Mouse (Mus musculus) cerebellum, adult 2 months (tissue): ENCODE results near the gene Tgfb1i1. TPM values are rescaled to one million over a fixed set of nuclear protein-coding genes. Genes with fewer than 3 reads are reported as not detected.

ENCODE experiments used
- DNase-seq, 2 experiments: peaks; one replicate each; pipeline ENCODE4 v3.0.0; 2021
- H3K27ac ChIP-seq: fragments of 200-500 bp; 2 replicates; pipeline ENCODE4 v1.5.1; 2012; ENCODE audit warnings: low read length, control low read depth, inconsistent platforms; ENCODE audit not compliant: insufficient read depth
- H3K27me3 ChIP-seq: fragments of 200-500 bp; 2 replicates; pipeline ENCODE4 v1.6.1; 2012; ENCODE audit warnings: inconsistent platforms, mild to moderate bottlenecking, low read length, moderate library complexity; ENCODE audit not compliant: control insufficient read depth, insufficient read depth
- H3K4me1 ChIP-seq: fragments of 200-500 bp; 2 replicates; pipeline ENCODE4 v1.6.1; 2011; ENCODE audit warnings: low read length; ENCODE audit not compliant: control insufficient read depth, insufficient read depth
- H3K4me3 ChIP-seq: fragments of 200-500 bp; replicated peaks from 2 replicates; pipeline ENCODE3; 2011; ENCODE audit warnings: mild to moderate bottlenecking, low read depth, low read length, control low read depth; ENCODE audit not compliant: insufficient read depth
- CTCF ChIP-seq: fragments of 200-500 bp; IDR thresholded peaks from 2 replicates; pipeline ENCODE4 v1.5.1; 2011; ENCODE audit warnings: low read depth, mild to moderate bottlenecking, control low read depth, low read length, moderate library complexity, borderline replicate concordance; ENCODE audit not compliant: insufficient read depth
- POLR2A ChIP-seq: fragments of 200-500 bp; IDR thresholded peaks from 2 replicates; pipeline ENCODE4 v1.6.1; 2011; ENCODE audit warnings: low read length, control low read depth, borderline replicate concordance; ENCODE audit not compliant: insufficient read depth
- WGBS: fragments of 180-500 bp; shearing (Covaris S2); methylation state at CpG from one replicate; pipeline ENCODE4 v1.1.7; 2018; 5-methylcytosine and 5-hydroxymethylcytosine counted together
- polyA plus RNA-seq: library from polyadenylated mRNA; depleted of rRNA; stranded (reverse); fragments of >200 nt; gene quantifications from 2 replicates; pipeline ENCODE4 v1.2.3, GENCODE M21; 2012; rRNA removed

Gene Tgfb1i1
- polyA plus RNA-seq, 1 experiment: 10.8 TPM

DNA sequence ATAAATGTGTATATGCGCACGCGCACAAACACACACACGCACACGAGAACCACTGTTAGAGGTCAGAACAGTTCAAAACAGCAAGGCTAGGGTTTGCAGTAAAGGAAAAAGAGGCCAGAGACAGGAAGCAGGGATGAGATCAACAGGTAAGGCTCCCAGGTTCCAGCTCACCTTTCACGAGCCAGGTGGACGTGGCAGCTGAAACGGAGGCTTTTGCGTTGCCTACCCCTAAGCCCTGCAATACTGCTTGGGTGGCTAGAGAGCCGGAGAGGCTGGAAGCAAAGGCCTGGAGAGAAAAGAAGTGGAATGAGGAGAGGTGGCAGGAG, 50.6 kb downstream of the Tgfb1i1 start:
- peak overlapping the region; percentile 54 for H3K4me3 ChIP-seq
- no peaks in the 10 kb centered on the region for H3K4me1 ChIP-seq
- no peak overlapping the region for H3K27ac ChIP-seq
- TF ChIP-seq POLR2A: no peak
- TF ChIP-seq CTCF: no peak
- no peaks in the 10 kb centered on the region for H3K27me3 ChIP-seq
- DNase-seq: peak in 1 of 2 experiments; percentile 17
- 31% methylated on average over 10 of the region's 10 CpGs for WGBS

DNA sequence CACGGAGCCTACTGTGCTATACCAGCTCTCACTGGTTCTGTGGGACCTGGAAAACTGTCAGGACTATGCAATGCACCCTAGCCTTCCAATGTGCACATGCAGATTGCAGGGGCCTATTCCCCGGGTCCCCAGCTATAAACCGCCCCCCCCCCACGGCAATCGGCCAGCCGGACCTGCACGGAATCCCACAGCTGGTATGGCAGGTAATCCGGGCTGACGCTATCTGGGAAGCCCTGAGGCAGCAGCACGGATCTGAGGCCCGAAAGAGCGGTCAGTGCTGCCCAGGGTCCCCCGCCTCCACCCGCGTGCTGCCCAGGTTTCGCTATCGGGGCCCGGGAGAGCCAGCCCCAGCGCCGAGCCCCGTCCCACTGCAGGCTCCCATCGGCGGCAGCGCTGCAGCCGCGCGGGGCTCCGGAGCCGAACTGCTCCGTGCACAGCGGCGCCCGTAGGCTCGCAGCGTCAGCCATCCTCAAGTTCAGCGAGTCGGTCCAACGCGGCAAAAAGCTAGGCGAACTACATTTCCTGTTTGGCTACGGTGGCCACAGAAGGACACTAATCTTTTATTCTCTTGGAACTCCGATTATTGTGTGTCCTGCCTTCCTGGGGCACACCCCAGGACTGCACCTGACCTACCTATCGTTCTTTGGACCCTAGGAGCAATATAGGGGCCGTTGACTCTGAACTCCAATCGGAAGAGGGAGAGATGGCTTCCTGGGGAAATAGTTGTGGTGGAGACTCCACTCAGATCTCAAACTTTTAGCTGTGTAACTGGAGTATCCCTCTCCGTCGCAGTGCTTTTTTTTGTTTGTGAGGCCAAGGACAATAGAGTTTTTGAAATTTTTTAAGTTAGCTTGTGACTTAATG, 51.2 kb downstream of the Tgfb1i1 start, which contains the start of gene BC017158:
Gene BC017158, minus strand, starts transcription at position 554 of the 864 bp plus-strand sequence.
- Histone ChIP-seq H3K4me1 (no peaks in the 10 kb centered on the region), H3K27me3 (no peaks in the 10 kb centered on the region), H3K4me3 (peak within 1 kb of the TSS; percentile 54), H3K27ac (no peak within 1 kb of the TSS)
- TF ChIP-seq POLR2A (no peak; the same call in 1 of the 2 replicates), CTCF (no peak)
- DNase-seq: peak; percentile 82 to 85
- 1% methylated on average over 47 of the region's 47 CpGs for WGBS

DNA sequence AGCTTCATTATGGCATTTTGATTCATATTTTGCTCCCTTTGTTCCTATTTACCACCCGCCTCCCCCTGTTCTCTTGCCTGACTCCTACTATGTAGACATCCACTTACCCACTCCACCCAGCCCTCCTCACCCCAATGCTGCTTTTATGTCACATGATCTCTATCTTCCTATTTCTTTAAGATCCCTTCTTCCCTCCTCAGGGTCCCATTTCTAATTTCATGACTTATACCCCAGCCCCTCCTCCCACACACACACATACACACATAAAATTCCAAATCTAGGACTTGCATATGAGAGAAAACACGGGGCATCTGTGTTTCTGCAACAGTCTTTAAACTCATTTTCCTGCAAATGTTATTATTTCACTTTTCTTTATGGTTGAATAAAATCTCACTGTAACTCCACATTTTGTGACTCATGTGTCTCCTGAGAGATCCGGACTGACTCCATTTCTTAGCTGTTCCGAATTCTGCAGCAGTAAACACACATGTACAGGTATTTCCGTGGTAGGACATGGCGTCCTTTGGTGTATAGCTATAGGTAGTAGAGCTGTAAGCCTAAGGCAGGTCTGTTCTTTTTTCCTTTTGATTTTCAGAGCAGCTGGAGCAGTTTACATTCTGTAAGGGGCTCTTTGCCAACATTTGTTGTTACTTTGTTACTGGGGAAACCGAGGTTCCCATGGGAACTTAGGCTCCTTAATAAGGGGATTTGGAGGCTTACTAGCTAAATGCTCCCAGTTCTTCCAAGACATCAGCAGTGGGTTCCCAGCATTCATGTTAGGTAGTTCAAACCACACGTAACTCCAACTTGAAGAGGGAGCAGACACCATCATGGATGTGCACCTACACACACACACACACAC, 52.1 kb downstream of the Tgfb1i1 start:
- Histone ChIP-seq H3K27ac (no peak overlapping the region), H3K4me3 (no peak overlapping the region), H3K27me3 (no peaks in the 10 kb centered on the region), H3K4me1 (no peaks in the 10 kb centered on the region)
- no peak for TF ChIP-seq POLR2A
- no peak for TF ChIP-seq CTCF
- 53% methylated on average over 8 of the region's 8 CpGs for whole genome bisulfite sequencing
- no peak for DNase-seq

DNA sequence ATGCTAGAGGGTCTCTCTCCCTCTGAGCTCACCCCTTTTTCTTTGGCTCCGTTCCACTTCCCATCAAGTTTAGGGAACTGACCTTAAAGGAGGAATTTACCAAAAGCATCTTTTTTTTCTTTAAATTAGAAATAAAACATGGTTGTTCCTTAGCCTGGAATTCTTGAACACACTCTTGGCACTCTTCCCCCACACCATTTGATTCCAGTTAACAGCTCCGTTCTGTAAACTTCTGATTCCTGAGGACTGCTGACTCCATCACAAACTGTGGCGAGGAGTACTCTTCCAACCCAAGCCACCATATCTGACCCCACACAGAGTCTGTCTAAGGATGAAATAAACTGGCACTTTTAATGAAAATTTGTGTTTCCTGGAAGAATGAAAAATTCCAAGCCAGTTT, 54.3 kb downstream of the Tgfb1i1 start:
- no peak overlapping the region for H3K4me3 ChIP-seq
- no peak overlapping the region for H3K27ac ChIP-seq
- DNase-seq: no peak
- no peak for TF ChIP-seq POLR2A
- TF ChIP-seq CTCF: no peak
- H3K27me3 ChIP-seq: no peaks in the 10 kb centered on the region
- no peaks in the 10 kb centered on the region for H3K4me1 ChIP-seq
- WGBS: 60% methylated on average over 3 of the region's 3 CpGs

DNA sequence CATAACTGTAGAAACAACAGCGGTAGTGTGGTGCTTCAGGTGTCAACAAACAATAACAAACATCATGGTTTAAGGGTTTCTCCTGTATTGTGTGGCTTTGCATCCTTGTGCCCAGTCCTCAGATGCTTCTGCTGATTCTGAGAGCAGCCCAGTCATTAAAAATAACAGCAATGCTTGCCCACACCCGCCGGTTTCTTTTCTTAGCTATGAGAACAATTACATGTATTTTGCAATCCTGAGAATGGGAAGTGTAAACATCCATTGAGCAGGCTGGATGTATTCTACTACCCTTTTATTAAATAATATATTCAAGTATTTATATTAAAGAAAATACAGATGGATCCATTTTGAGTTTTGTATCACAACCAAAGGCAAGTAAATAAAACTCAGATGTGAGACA, 55.5 kb downstream of the Tgfb1i1 start:
- H3K4me3 ChIP-seq: no peak overlapping the region
- WGBS: 81% methylated on average over 3 of the region's 3 CpGs
- no peak for DNase-seq
- TF ChIP-seq POLR2A (no peak), CTCF (no peak)
- no peaks in the 10 kb centered on the region for H3K4me1 ChIP-seq
- H3K27ac ChIP-seq: no peak overlapping the region
- H3K27me3 ChIP-seq: no peaks in the 10 kb centered on the region

DNA sequence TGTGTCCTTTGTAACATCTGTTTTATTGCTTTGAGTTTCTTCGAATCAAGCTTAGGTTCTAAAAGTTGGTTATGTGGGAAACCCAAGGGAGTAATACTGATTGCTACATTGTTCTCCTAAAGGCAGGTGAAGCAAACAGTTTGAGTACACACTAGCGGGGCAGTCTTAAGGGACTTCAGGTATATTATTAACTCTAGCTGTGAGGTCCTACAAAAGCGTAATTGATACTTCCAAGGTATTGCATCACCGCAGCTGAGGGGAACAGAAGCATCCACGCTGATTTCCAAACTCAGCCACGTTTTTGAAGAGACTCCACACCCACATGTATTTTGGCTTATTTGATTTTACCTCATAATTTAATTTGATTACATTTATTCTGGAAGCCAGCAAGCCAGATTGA, 57.6 kb downstream of the Tgfb1i1 start:
- Histone ChIP-seq H3K4me3 (no peak overlapping the region), H3K27ac (no peak overlapping the region), H3K27me3 (no peaks in the 10 kb centered on the region), H3K4me1 (peaks cover 2% of the 10 kb centered on the region; the same call in 1 of the 2 replicates)
- DNase-seq: no peak
- TF ChIP-seq CTCF (no peak), POLR2A (no peak)
- WGBS: 89% methylated on average over 6 of the region's 6 CpGs

DNA sequence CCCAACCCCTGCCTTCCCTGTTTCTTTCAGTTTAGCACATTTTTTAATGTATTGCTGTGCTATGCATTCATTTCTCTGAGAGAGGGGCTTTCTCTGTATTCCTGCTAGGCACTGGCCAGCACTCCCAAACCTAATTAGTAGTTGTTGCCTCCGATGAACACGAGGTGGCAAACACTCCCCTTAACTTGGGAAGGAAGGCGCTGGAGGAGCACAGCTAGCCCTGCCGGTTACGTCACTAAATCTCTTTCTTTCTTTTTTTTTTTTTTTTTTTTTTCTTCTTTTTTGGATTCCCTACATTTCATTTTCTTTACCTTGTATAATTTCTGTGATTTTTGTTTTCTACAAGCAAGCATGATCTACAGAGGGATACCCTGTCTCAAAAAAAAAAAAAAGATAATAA, 58.3 kb downstream of the Tgfb1i1 start:
- DNase-seq: peak; percentile 28 to 33
- 9% methylated on average over 5 of the region's 5 CpGs for WGBS
- Histone ChIP-seq H3K4me3 (no peak overlapping the region), H3K4me1 (peaks cover 4% of the 10 kb centered on the region; the same call in 1 of the 2 replicates), H3K27ac (no peak overlapping the region), H3K27me3 (no peaks in the 10 kb centered on the region)
- TF ChIP-seq POLR2A (no peak), CTCF (peak; percentile 58; the same call in 1 of the 2 replicates)

Other genes starting within 250 kb of the Tgfb1i1 start
- gene Trim72, start 242.9 kb upstream of the Tgfb1i1 start, polyA plus RNA-seq: 2.1 and 2.3 TPM in 2 replicates
- gene Itgam, start 184.2 kb upstream of the Tgfb1i1 start, polyA plus RNA-seq: 3.4 and 4.2 TPM in 2 replicates
- gene Gm49368, start 184.1 kb upstream of the Tgfb1i1 start, polyA plus RNA-seq: not detected in 2 replicates
- gene Itgax, start 117.3 kb upstream of the Tgfb1i1 start, polyA plus RNA-seq: 0.10 and 0.14 TPM in 2 replicates
- gene Itgad, start 92.4 kb upstream of the Tgfb1i1 start, polyA plus RNA-seq: 0.92 and 1.2 TPM in 2 replicates
- gene Cox6a2, start 40.4 kb upstream of the Tgfb1i1 start, polyA plus RNA-seq: 0.82 and 0.89 TPM in 2 replicates
- gene Armc5, start 9.5 kb upstream of the Tgfb1i1 start, polyA plus RNA-seq: 16.1 and 17.2 TPM in 2 replicates
- gene 9130023H24Rik, start 8.8 kb upstream of the Tgfb1i1 start, polyA plus RNA-seq: 2.6 and 2.8 TPM in 2 replicates
- 0.30 and 0.51 TPM in 2 replicates for gene Slc5a2, start 18.8 kb downstream of the Tgfb1i1 start, polyA plus RNA-seq
- 35.4 and 38.9 TPM in 2 replicates for gene BC017158, start 51.4 kb downstream of the Tgfb1i1 start, polyA plus RNA-seq
- 68.2 and 73.0 TPM in 2 replicates for gene Rgs10, start 171.9 kb downstream of the Tgfb1i1 start, polyA plus RNA-seq
- gene Tial1, start 214.9 kb downstream of the Tgfb1i1 start, polyA plus RNA-seq: 134 and 136 TPM in 2 replicates